Mouse (Mus musculus): ENCODE measurements at regions not wholly inside any gene's neighbourhood (a gene's known extent, or its start where the extent isn't known, plus 50 kb on each side); places are given as distances from the start of the nearest gene placed in this dataset.
A peak's percentile ranks its signal among the peaks of the same experiment; 100 is the strongest.

DNA sequence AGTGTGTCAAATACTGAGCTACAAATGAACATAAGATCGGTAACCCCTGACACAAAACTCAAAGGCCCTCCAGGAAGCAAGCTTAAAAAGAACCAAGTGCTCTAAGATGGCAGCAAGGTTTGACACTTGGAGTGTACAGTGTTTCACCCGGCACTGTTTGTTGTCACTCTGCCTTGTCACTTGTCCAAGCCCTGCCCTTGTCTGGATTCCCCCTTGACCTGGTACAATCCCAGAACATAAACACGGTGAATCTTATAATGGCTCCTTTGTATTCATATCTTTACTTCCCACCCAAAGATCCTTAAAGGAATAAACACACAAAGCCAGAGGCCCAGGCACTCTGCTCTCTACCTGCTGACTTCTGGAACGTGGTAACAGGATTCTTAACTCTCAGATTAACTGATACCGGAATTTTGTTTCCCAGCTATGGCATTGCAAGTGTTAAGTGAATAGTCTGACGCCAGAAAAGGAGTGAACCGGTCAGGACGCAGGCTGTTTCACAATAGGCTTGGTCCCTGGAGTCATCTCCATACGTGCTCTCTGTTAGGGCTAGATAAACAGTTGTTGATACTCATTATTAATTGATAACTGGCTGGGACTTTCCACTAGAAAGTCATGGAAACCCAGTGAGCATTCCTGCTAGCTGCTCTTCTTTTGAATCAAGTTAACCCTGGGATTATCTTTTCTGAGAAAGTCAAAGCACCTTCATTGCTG is 95.9 kb upstream of the Ankrd55 start:
- no peak overlapping the region for H3K4me3 ChIP-seq (replicated peaks; ENCODE audit: control insufficient read depth, low read depth, low read length)
- no peak overlapping the region for H3K27ac ChIP-seq (ENCODE audit: control insufficient read depth, insufficient read depth, low read depth, low read length, poor library complexity)
- TF ChIP-seq POLR2A (IDR thresholded peaks at IDR 0.05; ENCODE audit: borderline replicate concordance, control insufficient read depth, low read depth, low read length) (no peak), CTCF (IDR thresholded peaks at IDR 0.05; ENCODE audit: control insufficient read depth, insufficient read depth, low read length) (no peak)
- H3K4me1 ChIP-seq (ENCODE audit: control insufficient read depth, insufficient read depth, low read length), result no peaks in the 10 kb centered on the region; the same call in 1 of the 2 replicates
- WGBS, result 63% methylated on average over 9 of the region's 9 CpGs

DNA sequence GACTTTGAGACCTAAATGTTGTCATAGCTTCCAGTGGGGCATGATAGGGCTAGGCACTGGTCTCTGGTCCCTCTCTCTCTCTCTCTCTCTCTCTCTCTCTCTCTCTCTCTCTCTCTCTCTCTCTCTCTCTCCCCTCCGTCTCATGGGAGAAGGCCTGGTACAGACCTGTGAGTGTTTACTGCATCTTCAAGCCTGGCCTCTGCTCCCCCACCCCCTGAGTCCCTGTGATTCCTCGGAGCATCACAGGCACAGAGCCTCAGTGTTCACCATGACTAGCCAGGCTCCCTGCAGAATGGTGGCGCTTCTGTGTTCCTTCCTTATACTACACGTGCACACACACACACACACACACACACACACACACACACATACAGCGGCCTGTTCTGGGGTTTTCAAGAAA is 94.6 kb upstream of the Ankrd55 start:
- Histone ChIP-seq H3K4me1 (ENCODE audit: control insufficient read depth, insufficient read depth, low read length) (no peaks in the 10 kb centered on the region), H3K4me3 (replicated peaks; ENCODE audit: control insufficient read depth, low read depth, low read length) (no peak overlapping the region), H3K27ac (ENCODE audit: control insufficient read depth, insufficient read depth, low read depth, low read length, poor library complexity) (no peak overlapping the region)
- no peak for TF ChIP-seq CTCF (IDR thresholded peaks at IDR 0.05; ENCODE audit: control insufficient read depth, insufficient read depth, low read length)
- no peak for TF ChIP-seq POLR2A (IDR thresholded peaks at IDR 0.05; ENCODE audit: borderline replicate concordance, control insufficient read depth, low read depth, low read length)
- 81% methylated on average over 5 of the region's 5 CpGs for WGBS

DNA sequence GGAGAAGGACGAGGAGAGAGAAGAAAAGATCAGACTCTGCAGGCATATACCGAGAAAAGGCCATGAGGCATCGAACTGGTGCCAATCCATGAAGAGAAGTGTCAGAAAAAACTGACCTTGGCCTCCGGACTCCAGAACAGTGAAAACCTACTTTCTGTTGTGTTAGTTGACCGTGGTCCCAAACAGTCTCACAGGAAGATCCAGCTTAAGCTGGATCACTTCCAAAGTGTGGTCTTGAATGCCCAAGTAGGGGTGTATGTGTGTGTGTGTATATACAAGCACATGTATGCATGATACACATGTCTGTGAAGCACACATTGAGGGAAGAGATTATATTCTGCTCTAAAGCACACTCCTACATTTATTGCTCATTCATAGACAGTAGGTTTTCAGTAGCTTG is 93.3 kb upstream of the Ankrd55 start:
- no peak overlapping the region for H3K27ac ChIP-seq (ENCODE audit: control insufficient read depth, insufficient read depth, low read depth, low read length, poor library complexity)
- WGBS, result 79% methylated on average over 5 of the region's 5 CpGs
- TF ChIP-seq CTCF (IDR thresholded peaks at IDR 0.05; ENCODE audit: control insufficient read depth, insufficient read depth, low read length), result no peak
- no peak for TF ChIP-seq POLR2A (IDR thresholded peaks at IDR 0.05; ENCODE audit: borderline replicate concordance, control insufficient read depth, low read depth, low read length)
- H3K4me1 ChIP-seq (ENCODE audit: control insufficient read depth, insufficient read depth, low read length), result no peaks in the 10 kb centered on the region
- no peak overlapping the region for H3K4me3 ChIP-seq (replicated peaks; ENCODE audit: control insufficient read depth, low read depth, low read length)

DNA sequence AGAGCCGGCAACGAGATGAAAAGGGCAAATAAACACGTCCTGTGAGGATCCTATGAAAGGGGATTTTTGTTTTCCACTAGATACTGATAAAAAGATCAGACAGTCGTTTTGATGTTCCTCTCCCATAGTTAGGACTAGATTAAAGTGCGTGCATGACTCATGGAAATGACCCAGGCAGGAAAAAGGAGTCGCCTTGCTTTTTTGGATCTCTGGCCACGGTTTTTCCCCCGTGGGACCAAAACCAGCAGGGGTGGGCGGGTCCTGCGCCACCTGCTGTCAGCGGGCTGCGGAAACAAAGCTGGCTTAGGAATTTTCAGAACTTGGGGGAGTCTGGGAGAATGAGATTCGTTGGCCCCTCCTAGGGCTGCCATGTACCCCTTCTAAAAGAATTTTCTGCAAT is 91.5 kb upstream of the Ankrd55 start:
- H3K27ac ChIP-seq (ENCODE audit: control insufficient read depth, insufficient read depth, low read depth, low read length, poor library complexity), result no peak overlapping the region
- no peak overlapping the region for H3K4me3 ChIP-seq (replicated peaks; ENCODE audit: control insufficient read depth, low read depth, low read length)
- TF ChIP-seq POLR2A (IDR thresholded peaks at IDR 0.05; ENCODE audit: borderline replicate concordance, control insufficient read depth, low read depth, low read length) (no peak), CTCF (IDR thresholded peaks at IDR 0.05; ENCODE audit: control insufficient read depth, insufficient read depth, low read length) (peak; percentile 58)
- WGBS, result 21% methylated on average over 13 of the region's 13 CpGs
- no peaks in the 10 kb centered on the region for H3K4me1 ChIP-seq (ENCODE audit: control insufficient read depth, insufficient read depth, low read length)

DNA sequence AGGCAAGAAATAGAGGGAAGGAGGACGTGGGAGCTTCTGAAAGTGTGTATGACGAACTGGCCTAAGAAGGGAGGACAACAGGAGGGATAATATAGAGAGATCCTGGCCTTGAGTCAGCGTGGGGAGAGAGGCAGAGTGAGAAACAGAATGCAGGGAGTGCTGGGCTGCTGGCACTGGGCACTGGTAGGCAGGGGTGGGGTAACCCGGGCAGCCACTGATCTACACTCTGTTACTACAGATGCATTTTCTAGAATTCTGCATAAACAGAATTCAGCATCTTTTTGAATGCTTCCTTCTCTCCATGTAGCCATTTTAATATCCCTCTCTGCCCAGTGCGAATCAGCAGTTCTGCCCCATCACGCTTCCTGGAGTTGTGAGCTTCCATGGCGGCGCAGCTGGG is 84.5 kb upstream of the Ankrd55 start:
- TF ChIP-seq CTCF (IDR thresholded peaks at IDR 0.05; ENCODE audit: control insufficient read depth, insufficient read depth, low read length) (no peak), POLR2A (IDR thresholded peaks at IDR 0.05; ENCODE audit: borderline replicate concordance, control insufficient read depth, low read depth, low read length) (no peak)

DNA sequence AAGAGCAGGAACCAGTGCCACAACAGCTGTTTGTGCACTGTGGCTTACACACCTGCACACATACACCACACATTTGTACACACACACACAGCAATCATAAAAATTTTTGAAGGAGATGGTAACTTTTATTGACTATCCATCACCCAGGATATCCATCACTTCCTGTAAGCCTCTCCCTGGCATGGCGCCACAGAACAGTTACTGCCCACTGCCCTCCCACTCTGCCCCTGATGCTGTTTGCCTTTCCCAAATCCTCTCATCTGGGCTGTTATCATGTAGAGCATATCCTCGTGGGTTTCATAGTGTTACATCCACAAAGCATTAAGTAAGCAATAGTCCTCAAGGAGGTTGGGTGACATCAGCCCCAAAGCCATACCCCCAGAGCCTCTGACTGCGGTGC is 84.0 kb upstream of the Ankrd55 start:
- 69% methylated on average over 3 of the region's 3 CpGs for WGBS

More for the DNA sequence above, 84.5 kb upstream of the Ankrd55 start:
- H3K4me1 ChIP-seq (ENCODE audit: control insufficient read depth, insufficient read depth, low read length), result no peaks in the 10 kb centered on the region
- 83% methylated on average over 8 of the region's 8 CpGs for WGBS
- no peak overlapping the region for H3K27ac ChIP-seq (ENCODE audit: control insufficient read depth, insufficient read depth, low read depth, low read length, poor library complexity)
- H3K4me3 ChIP-seq (replicated peaks; ENCODE audit: control insufficient read depth, low read depth, low read length), result no peak overlapping the region

DNA sequence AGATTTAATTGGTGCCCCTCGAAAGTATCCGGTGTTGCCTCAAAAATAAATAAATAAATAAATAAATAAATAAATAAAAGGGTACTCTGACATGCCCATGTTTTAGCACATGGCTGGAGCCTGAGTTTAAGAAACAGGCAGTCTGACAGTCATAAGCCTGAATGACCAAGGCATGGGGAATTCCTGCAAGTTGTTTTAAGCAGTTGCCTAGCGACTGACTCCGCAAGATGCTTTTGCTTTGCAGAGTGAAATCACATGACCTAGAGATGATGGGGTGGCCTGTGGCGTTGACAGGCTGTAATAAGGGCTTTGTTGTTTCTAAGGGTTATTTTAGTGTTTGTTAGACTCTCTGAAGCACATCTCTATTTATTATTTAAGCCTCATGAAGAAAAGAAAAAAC is 83.4 kb upstream of the Ankrd55 start:
- WGBS, result 87% methylated on average over 5 of the region's 5 CpGs
- no peak for TF ChIP-seq POLR2A (IDR thresholded peaks at IDR 0.05; ENCODE audit: borderline replicate concordance, control insufficient read depth, low read depth, low read length)
- TF ChIP-seq CTCF (IDR thresholded peaks at IDR 0.05; ENCODE audit: control insufficient read depth, insufficient read depth, low read length), result no peak
- Histone ChIP-seq H3K4me1 (ENCODE audit: control insufficient read depth, insufficient read depth, low read length) (no peaks in the 10 kb centered on the region), H3K27ac (ENCODE audit: control insufficient read depth, insufficient read depth, low read depth, low read length, poor library complexity) (no peak overlapping the region), H3K4me3 (replicated peaks; ENCODE audit: control insufficient read depth, low read depth, low read length) (no peak overlapping the region)

More for the DNA sequence above, 84.0 kb upstream of the Ankrd55 start:
- Histone ChIP-seq H3K27ac (ENCODE audit: control insufficient read depth, insufficient read depth, low read depth, low read length, poor library complexity) (no peak overlapping the region), H3K4me3 (replicated peaks; ENCODE audit: control insufficient read depth, low read depth, low read length) (no peak overlapping the region), H3K4me1 (ENCODE audit: control insufficient read depth, insufficient read depth, low read length) (no peaks in the 10 kb centered on the region)
- TF ChIP-seq POLR2A (IDR thresholded peaks at IDR 0.05; ENCODE audit: borderline replicate concordance, control insufficient read depth, low read depth, low read length) (no peak), CTCF (IDR thresholded peaks at IDR 0.05; ENCODE audit: control insufficient read depth, insufficient read depth, low read length) (no peak)

DNA sequence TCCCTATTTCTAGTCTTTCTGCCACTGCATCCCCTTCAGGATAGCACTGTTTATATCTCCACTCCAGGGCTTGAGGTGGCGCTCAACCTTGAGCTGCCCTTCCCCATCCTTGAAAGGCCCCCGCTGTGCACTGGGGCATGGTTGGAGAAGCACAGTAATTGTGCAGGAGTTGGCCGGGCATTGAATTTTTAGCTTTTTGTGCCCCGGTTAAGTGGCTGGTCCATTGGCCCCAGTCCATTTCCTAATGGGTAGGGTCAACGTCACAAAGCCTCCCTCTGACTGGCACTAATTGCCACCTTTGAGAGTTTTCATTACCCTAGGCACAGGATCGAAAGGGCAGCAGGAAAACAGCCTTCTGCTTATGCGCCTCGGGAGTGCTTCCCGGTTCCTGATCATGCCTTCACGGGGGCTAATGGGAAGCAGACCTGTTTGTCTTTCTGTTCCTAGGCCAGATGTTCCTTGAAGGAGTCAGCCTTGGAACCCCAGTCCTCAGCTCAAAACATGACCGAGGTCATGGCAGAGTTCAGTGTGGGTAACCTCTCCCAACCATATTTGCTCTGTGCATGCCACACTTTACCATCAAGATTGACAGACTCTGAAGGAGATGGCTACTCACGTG is 80.5 kb upstream of the Ankrd55 start:
- WGBS, result 86% methylated on average over 12 of the region's 12 CpGs
- Histone ChIP-seq H3K4me3 (replicated peaks; ENCODE audit: control insufficient read depth, low read depth, low read length) (no peak overlapping the region), H3K27ac (ENCODE audit: control insufficient read depth, insufficient read depth, low read depth, low read length, poor library complexity) (no peak overlapping the region), H3K4me1 (ENCODE audit: control insufficient read depth, insufficient read depth, low read length) (no peaks in the 10 kb centered on the region)
- no peak for TF ChIP-seq POLR2A (IDR thresholded peaks at IDR 0.05; ENCODE audit: borderline replicate concordance, control insufficient read depth, low read depth, low read length)
- no peak for TF ChIP-seq CTCF (IDR thresholded peaks at IDR 0.05; ENCODE audit: control insufficient read depth, insufficient read depth, low read length)
